Mouse (Mus musculus): ENCODE data around the gene Man1c1.

DNA sequence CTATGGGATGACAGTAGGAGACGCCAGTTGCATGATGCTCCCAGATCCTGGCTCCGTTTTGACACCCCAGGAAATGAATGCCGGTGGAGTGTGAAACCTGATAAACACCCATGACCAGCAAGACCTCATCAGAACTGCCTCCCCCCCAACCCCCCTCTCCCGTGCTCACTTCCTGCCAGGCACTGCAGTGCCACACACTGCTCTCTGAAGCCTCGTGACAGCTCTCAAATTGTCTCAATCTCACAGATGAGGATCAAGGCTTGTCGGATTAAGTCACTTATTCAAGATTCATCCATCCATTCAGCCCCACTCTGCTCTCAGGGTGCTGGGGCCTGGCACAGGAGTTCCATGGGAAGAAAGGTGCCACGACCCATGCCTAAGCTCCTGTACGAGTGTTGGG is 102.7 kb downstream of the Man1c1 start:
- TF ChIP-seq CTCF (IDR thresholded peaks at IDR 0.05; ENCODE audit: extremely low read depth, insufficient read depth, insufficient read length, insufficient replicate concordance), result no peak
- TF ChIP-seq POLR2A (IDR thresholded peaks at IDR 0.05; ENCODE audit: low read depth, low read length), result no peak

Data from spleen, adult 2 months (tissue).